Mouse (Mus musculus) liver, adult 2 months (tissue): ENCODE data around the gene Gm28036.

ENCODE experiments used
- CTCF ChIP-seq: fragments of 200-500 bp; IDR thresholded peaks from 2 replicates; pipeline ENCODE4 v1.5.1; 2011; ENCODE audit warnings: low read depth, low read length, control low read depth
- POLR2A ChIP-seq: fragments of 200-500 bp; IDR thresholded peaks from 2 replicates; pipeline ENCODE4 v1.6.1; 2011; ENCODE audit warnings: low read length, control low read depth; ENCODE audit not compliant: insufficient read depth; ENCODE audit errors: extremely low read depth

GRCm38 (mm10) chr2:156135695-156136094, 8.8 kb upstream of the Gm28036 start:
- TF ChIP-seq CTCF, result peak; percentile 55
- TF ChIP-seq POLR2A, result no peak
